Mouse (Mus musculus): Measurements from ENCODE around the gene Prr7. TPM values are rescaled to one million over a fixed set of nuclear protein-coding genes. Genes with fewer than 3 reads are reported as not detected.
"Not testable (repeated sequence)": the region's sequence is repeated elsewhere in the genome, so short reads cannot be mapped to it uniquely, and the experiment has no call there.

The Prr7 gene
- polyA plus RNA-seq, 1 experiment from 2014 or later = 4.9 TPM

- Histone ChIP-seq H3K9ac (ENCODE audit: low read depth, low read length) (no peak overlapping the region), H3K27ac (ENCODE audit: low read depth, low read length) (no peak overlapping the region), H3K4me1 (ENCODE audit: control insufficient read depth, insufficient read depth, low read depth, low read length) (no peaks in the 10 kb centered on the region), H3K4me3 (ENCODE audit: low read length) (no peak overlapping the region), H3K36me3 (ENCODE audit: control insufficient read depth, insufficient read depth, low read length) (no peaks in the 10 kb centered on the region), H3K9me3 (ENCODE audit: control insufficient read depth, low read length) (no peaks in the 10 kb centered on the region), H3K4me2 (ENCODE audit: low read length) (no peak overlapping the region), H3K27me3 (replicated peaks; ENCODE audit: control insufficient read depth, insufficient read depth, low read length) (no peaks in the 10 kb centered on the region)
- no peak for ATAC-seq
- 77% methylated on average over 12 of the region's 12 CpGs for WGBS
These were observed 34.7 kb upstream of the Prr7 start for GRCm38 (mm10) chr13:55429226-55429888.

- Histone ChIP-seq H3K4me2 (ENCODE audit: low read length) (no peak overlapping the region), H3K27me3 (replicated peaks; ENCODE audit: control insufficient read depth, insufficient read depth, low read length) (no peaks in the 10 kb centered on the region), H3K9ac (ENCODE audit: low read depth, low read length) (no peak overlapping the region), H3K36me3 (ENCODE audit: control insufficient read depth, insufficient read depth, low read length) (no peaks in the 10 kb centered on the region), H3K4me1 (ENCODE audit: control insufficient read depth, insufficient read depth, low read depth, low read length) (no peaks in the 10 kb centered on the region), H3K27ac (ENCODE audit: low read depth, low read length) (no peak overlapping the region), H3K4me3 (ENCODE audit: low read length) (no peak overlapping the region), H3K9me3 (ENCODE audit: control insufficient read depth, low read length) (no peaks in the 10 kb centered on the region)
- 95% methylated on average over 2 of the region's 2 CpGs for WGBS
- no peak for ATAC-seq
These were observed 33.5 kb upstream of the Prr7 start for GRCm38 (mm10) chr13:55430566-55430965.

GRCm38 (mm10) chr13:55431889-55432685 lies 32.0 kb upstream of the Prr7 start:
- H3K4me3 ChIP-seq (ENCODE audit: low read length) = no peak overlapping the region
- 77% methylated on average over 10 of the region's 10 CpGs for WGBS
- no peak for ATAC-seq

GRCm38 (mm10) chr13:55437111-55437629 lies 26.9 kb upstream of the Prr7 start:
- H3K9me3 ChIP-seq (ENCODE audit: control insufficient read depth, low read length); H3K9ac ChIP-seq (ENCODE audit: low read depth, low read length); H3K27me3 ChIP-seq (replicated peaks; ENCODE audit: control insufficient read depth, insufficient read depth, low read length); H3K27ac ChIP-seq (ENCODE audit: low read depth, low read length); H3K4me2 ChIP-seq (ENCODE audit: low read length); ATAC-seq; H3K4me3 ChIP-seq (ENCODE audit: low read length); H3K4me1 ChIP-seq (ENCODE audit: control insufficient read depth, insufficient read depth, low read depth, low read length); H3K36me3 ChIP-seq (ENCODE audit: control insufficient read depth, insufficient read depth, low read length): not testable (repeated sequence)
- 92% methylated on average over 14 of the region's 15 CpGs for WGBS

More at GRCm38 (mm10) chr13:55431889-55432685, 32.0 kb upstream of the Prr7 start:
- Histone ChIP-seq H3K4me1 (ENCODE audit: control insufficient read depth, insufficient read depth, low read depth, low read length) (no peaks in the 10 kb centered on the region), H3K4me2 (ENCODE audit: low read length) (no peak overlapping the region), H3K27me3 (replicated peaks; ENCODE audit: control insufficient read depth, insufficient read depth, low read length) (no peaks in the 10 kb centered on the region), H3K9ac (ENCODE audit: low read depth, low read length) (no peak overlapping the region), H3K9me3 (ENCODE audit: control insufficient read depth, low read length) (no peaks in the 10 kb centered on the region), H3K36me3 (ENCODE audit: control insufficient read depth, insufficient read depth, low read length) (no peaks in the 10 kb centered on the region), H3K27ac (ENCODE audit: low read depth, low read length) (no peak overlapping the region)

- Histone ChIP-seq H3K4me3 (ENCODE audit: low read length) (peak overlapping the region; percentile 74), H3K27me3 (replicated peaks; ENCODE audit: control insufficient read depth, insufficient read depth, low read length) (no peaks in the 10 kb centered on the region), H3K27ac (ENCODE audit: low read depth, low read length) (peak overlapping the region; percentile 85; the same call in 1 of the 2 replicates), H3K4me2 (ENCODE audit: low read length) (peak overlapping the region; percentile 64), H3K36me3 (ENCODE audit: control insufficient read depth, insufficient read depth, low read length) (no peaks in the 10 kb centered on the region), H3K9ac (ENCODE audit: low read depth, low read length) (no peak overlapping the region; the same call in 1 of the 2 replicates), H3K4me1 (ENCODE audit: control insufficient read depth, insufficient read depth, low read depth, low read length) (peaks cover 16% of the 10 kb centered on the region), H3K9me3 (ENCODE audit: control insufficient read depth, low read length) (no peaks in the 10 kb centered on the region)
- ATAC-seq = no peak
- 42% methylated on average over 9 of the region's 9 CpGs for WGBS
These were observed 20.2 kb upstream of the Prr7 start for GRCm38 (mm10) chr13:55443799-55444285.

GRCm38 (mm10) chr13:55444286-55444936 lies 19.7 kb upstream of the Prr7 start:
- WGBS = 2% methylated on average over 32 of the region's 33 CpGs
- ATAC-seq = peak; percentile 76

DNA sequence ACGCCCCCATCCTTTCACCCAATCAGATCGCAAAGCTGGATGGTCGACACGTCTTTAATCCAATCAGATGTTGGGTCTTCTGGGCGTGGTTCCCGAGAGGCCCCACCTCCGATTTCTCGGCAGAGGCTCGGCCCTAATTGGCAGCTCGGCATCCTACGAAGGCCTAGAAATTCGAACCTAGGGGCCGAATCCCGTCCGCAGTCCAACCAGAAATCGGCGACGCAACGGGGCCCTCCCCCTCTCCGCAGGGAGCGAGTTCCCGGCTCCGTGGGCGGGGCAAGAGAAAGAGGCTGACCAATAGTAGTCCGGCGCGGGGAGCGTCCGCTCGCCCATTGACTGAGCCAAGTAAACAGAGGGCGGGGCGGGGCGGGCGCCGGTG lies 19.1 kb upstream of the Prr7 start, which contains the start of gene Grk6:
Grk6 (plus strand) TSS at position 136 of the 379 bp plus-strand sequence.
- under 1% methylated on average over 31 of the region's 35 CpGs for WGBS
- peak within 1 kb of the TSS; percentile 85 for H3K4me2 ChIP-seq (ENCODE audit: low read length)
- H3K9me3 ChIP-seq (ENCODE audit: control insufficient read depth, low read length) = no peaks in the 10 kb centered on the region
- no peaks in the 10 kb centered on the region for H3K27me3 ChIP-seq (replicated peaks; ENCODE audit: control insufficient read depth, insufficient read depth, low read length)
- H3K4me1 ChIP-seq (ENCODE audit: control insufficient read depth, insufficient read depth, low read depth, low read length) = peaks cover 16% of the 10 kb centered on the region
- H3K9ac ChIP-seq (ENCODE audit: low read depth, low read length) = peak within 1 kb of the TSS; percentile 90
- peak; percentile 97 for ATAC-seq
- H3K36me3 ChIP-seq (ENCODE audit: control insufficient read depth, insufficient read depth, low read length) = no peaks in the 10 kb centered on the region
- H3K4me3 ChIP-seq (ENCODE audit: low read length) = peak within 1 kb of the TSS; percentile 74
- peak within 1 kb of the TSS; percentile 85 for H3K27ac ChIP-seq (ENCODE audit: low read depth, low read length)

More at GRCm38 (mm10) chr13:55444286-55444936, 19.7 kb upstream of the Prr7 start:
- Histone ChIP-seq H3K4me1 (ENCODE audit: control insufficient read depth, insufficient read depth, low read depth, low read length) (peaks cover 16% of the 10 kb centered on the region), H3K27ac (ENCODE audit: low read depth, low read length) (peak overlapping the region; percentile 85), H3K9me3 (ENCODE audit: control insufficient read depth, low read length) (no peaks in the 10 kb centered on the region), H3K4me3 (ENCODE audit: low read length) (peak overlapping the region; percentile 74), H3K9ac (ENCODE audit: low read depth, low read length) (peak overlapping the region; percentile 68), H3K27me3 (replicated peaks; ENCODE audit: control insufficient read depth, insufficient read depth, low read length) (no peaks in the 10 kb centered on the region), H3K36me3 (ENCODE audit: control insufficient read depth, insufficient read depth, low read length) (no peaks in the 10 kb centered on the region), H3K4me2 (ENCODE audit: low read length) (peak overlapping the region; percentile 64)

DNA sequence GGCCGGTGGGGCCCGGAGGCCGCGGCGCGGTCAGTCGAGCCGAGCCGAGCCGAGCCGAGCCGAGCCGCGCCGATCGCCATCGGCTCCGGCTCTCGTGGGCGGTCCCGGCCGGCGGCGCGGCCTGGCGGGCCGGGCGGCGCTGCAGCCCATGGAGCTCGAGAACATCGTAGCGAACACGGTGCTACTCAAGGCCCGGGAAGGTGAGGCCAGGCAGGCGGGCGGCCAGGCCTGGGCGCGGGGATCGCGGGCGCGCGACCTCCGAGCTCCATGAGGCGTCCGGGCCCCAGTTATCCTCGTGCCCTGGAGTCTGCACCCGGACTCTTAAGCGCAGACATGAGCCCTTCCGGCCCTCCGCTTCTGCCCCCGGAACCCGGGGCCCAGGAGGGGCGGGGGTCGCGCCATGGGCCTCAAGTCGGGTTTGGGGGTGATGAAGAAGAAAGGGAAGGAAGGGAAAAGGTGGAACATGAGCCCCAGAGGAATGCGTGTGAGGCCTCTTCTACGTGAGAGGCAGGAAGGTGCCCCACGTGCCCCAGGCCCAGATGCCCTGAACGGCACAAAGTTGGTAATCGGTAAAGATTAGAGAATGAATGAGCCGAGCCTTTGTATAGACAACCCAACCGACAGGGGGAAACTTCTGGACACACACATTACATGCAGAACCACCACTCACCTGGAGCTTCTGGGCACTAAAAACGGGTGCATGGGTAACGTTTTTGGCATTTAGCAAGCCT lies 18.5 kb upstream of the Prr7 start:
- Histone ChIP-seq H3K27me3 (replicated peaks; ENCODE audit: control insufficient read depth, insufficient read depth, low read length) (no peaks in the 10 kb centered on the region), H3K4me1 (ENCODE audit: control insufficient read depth, insufficient read depth, low read depth, low read length) (peaks cover 16% of the 10 kb centered on the region), H3K9me3 (ENCODE audit: control insufficient read depth, low read length) (no peaks in the 10 kb centered on the region), H3K27ac (ENCODE audit: low read depth, low read length) (peak overlapping the region; percentile 85), H3K4me3 (ENCODE audit: low read length) (peak overlapping the region; percentile 74), H3K9ac (ENCODE audit: low read depth, low read length) (peak overlapping the region; percentile 90), H3K36me3 (ENCODE audit: control insufficient read depth, insufficient read depth, low read length) (peaks cover 1% of the 10 kb centered on the region; the same call in 1 of the 2 replicates), H3K4me2 (ENCODE audit: low read length) (peak overlapping the region; percentile 85)
- under 1% methylated on average over 57 of the region's 66 CpGs for WGBS
- no peak for ATAC-seq
